Mouse (Mus musculus) kidney, postnatal 4 days (tissue): ENCODE data around the gene Dnajc15.
A peak's percentile ranks its signal among the peaks of the same experiment; 100 is the strongest.
"Not testable (repeated sequence)": the region's sequence is repeated elsewhere in the genome, so short reads cannot be mapped to it uniquely, and the experiment has no call there.

Experiments
- DNase-seq, 2 experiments: peaks; one replicate each; pipeline ENCODE4 v3.0.0; 2021; ENCODE audit warnings: mixed read lengths in 2 of 2

The Dnajc15 gene

DNA sequence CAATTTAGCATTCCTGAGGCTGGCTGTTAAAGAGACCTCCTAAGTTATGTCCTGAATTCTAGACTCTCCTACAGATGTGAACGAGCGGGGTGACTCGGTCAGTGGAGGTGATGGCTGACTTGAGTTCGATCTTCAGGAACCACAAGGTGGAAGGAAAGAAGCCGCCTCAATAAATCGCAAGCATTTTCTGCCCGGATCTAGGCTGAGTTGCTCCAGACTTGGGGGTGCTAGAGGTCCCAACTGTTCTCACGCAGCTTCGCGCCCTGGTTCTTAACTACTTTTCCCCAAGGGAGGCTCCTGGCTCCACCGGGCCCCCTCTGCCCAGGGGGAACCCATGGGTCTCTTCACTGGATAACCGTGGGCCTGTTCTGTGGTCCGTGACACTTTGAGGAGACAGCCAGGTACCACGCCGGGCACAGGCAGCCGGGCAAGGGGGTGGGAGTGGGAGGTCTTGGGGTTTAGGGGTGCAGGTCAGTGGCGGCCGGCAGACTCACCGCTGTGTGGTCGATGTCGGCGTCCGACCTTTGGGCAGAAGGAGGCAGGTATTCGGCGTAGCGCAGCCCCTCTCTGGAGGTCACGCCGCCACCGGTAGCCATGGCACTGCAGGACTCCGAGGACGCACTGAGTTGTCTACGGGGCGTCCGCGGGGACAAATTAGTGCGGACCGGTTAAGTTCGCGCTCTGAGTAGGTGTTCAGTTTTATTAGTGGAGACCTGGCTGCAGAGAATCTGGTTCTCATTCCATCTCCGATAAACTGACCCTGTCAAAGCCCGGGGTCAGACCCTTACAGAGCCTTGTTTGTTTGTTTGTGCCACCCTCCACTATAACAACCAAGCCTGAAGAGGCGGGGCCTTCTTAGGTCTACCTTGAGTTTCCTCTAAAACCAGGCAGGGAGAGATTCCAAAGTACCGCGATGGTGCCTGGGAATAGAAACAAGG is at the start of gene Dnajc15:
TSS of gene Dnajc15 (minus strand) at position 822 of the 938 bp plus-strand sequence.
- peak; percentile 94 to 95 for DNase-seq

DNA sequence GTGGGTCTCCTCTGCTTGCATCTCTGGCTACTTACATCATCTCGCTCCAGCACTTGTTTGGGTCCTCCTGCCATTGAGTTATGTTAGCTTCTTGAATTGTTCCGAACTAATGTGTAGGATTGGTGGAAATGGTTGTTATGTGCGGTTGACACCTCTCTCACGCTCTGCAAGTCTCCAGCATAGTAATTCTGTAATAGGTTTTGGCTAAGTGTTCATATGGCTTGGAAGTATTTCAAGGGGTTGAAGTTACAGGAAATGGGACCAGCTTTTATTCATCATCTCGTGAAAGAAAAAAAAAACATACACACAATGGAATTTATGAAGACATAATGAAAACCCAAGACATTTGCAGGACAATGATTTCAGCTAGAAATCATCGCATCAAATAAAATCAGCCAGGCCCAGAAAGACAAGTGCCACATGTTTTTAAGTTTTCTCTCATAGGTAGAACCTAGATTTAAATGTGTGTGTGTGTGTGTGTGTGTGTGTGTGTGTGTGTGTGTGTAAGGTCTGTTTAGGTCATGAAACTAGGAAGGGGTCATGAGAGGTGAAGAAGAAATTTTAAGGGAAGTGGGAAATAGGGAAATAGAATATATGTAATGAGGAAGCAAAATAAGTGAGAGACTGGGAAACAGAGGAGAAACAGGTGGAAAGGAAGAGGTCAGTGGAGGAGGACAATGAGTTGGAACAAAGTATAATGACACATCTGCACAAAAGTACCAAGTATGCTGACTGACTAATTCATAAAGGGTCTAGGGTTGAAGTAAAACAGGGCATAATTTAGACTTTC is 48.3 kb upstream of the Dnajc15 start:
- peak in 1 of 2 experiments; percentile 15 for DNase-seq

DNA sequence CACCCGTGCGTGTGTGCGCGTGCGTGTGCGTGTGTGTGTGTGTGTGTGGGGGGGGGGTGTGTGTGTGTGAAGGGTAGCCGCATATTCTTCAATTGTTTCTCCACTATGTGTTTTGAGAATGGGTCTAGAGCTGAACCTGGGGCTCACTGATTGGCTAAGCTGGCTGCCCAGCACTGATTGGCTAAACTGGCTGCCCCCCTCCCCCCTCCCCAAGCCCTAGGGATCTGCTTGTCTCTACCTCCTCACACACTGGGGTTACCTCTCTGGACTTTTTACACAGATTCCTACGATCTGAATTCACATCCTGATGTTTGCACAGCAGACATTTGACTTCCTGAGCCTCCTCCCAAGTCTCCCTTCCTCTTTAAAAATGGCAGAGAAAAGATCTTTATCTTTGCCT is 46.7 kb upstream of the Dnajc15 start:
- no peak for DNase-seq

DNA sequence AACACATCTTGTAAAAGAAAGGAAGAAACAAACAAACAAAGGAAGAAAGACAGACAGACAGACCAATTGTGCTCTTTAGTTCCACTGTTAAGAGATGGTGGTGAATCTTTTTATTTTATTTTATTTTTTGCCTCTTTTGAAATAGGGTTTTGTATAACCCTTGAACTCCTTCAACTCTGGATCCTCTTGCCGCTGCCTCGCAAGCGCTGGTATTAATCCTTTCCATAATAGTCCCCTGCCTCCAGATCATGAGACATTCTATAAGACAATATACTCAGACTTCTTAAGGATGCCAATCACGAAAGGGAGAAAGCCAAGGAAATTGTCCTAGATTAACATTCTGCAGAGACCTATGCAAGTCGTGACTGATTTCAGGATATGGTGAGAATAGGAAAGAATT is 40.9 kb upstream of the Dnajc15 start:
- DNase-seq, result no peak

DNA sequence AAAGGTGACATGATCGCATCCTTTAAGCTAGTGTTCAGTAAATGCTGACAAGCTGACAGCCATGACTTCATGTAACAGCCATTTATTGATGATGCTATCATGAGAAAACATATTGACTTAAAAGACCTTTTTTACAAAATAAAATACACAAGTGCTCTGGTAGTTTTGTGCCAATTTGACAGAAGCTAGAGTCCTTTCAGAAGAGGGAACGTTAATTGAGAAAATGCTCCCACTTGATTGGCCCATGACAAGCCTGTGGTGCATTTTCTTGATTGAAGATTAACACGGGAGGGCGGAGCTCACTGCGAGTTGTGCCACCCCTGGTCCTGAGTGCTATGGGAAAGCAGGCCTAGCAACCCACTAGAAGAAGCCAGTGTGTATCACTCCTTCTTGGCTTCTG is 31.7 kb upstream of the Dnajc15 start:
- no peak for DNase-seq

DNA sequence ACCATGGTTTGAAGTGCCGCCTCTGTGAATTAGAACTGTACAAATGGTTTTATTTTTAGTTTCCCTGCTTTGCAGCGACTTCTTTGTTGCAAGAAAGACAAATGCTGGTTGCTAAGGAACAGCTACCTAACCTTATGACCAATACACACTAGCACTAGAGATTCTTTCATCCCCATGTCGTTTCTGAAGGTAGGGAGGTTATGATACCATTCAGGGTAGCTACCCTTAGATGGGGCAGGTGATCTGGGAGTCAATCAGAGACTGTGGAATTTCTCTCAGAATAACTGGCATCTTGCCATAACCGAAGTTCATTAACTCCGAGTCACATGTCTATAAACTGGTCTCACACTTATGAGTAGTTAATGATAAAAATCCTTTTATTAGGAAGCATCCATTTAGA is 30.5 kb upstream of the Dnajc15 start:
- no peak for DNase-seq

DNA sequence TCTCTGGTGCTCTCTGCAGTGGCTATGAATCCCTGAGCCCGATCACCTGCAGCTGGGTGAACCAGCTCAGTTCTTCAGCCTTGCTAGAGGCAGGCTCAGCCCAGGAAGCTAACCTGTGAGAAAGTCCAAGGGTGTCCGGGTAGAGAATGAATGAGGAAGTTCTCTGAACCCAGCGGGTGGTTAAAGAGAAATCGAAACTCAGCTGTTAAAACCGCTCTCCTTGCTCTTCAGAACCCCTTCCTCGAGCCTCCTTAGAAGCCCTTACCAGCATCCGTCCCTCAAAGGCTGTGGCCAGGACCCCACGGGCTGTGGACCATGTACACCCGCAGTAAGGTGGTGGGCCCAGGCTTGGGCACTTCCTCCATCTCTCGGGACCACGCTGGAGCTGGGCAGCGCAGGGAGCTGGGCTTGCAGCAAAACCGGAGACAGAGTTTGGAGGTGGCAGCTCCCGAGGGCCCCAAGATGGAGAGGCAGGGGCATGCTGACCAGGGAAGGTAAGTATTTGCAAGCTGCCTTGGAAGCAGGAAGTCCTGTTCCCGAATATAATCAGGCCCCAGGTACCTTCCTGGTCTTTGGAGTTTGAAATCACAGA is 29.3 kb upstream of the Dnajc15 start, which contains the start of gene Epsti1:
TSS of gene Epsti1 (plus strand) at position 69 of the 592 bp plus-strand sequence.
- peak in 1 of 2 experiments; percentile 23 for DNase-seq

DNA sequence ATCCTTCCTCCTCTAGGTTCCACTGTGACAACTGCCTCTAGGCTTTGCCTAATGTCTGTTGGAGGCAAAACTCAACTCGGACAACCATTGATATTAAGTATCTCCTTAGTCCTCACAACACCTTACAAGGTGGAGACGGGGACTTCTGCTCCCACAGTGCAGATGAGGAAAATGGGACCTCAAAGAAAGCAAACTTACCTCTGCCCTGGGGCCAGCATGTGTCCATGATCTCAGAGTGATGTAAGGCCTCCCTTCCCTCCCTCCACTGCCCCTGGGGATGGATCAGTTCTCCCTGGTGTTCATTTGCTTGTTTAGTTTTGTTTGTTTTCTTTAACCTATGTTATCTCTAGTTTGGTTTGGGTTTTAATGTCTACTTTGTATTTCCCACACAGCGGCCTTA is 27.6 kb upstream of the Dnajc15 start:
- DNase-seq, result no peak

DNA sequence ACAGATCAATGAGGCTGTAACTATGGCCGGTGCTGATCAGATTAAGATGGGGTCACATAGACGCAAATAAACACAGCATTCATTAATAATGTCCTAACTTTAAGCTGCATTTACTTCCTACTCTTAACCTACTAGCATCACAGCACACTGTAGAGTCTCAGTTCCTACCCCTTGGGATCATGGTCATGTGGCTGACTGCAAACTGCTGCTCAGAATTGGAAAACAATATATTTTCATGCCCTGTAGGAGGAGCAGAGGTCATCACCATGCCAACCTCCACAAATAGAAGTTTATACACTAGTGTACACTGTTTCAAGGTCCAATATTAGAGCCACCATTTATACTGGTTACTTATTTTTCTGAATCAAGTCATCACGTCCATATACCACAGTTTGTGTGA is 21.0 kb upstream of the Dnajc15 start:
- DNase-seq, result peak in 1 of 2 experiments; percentile 9

DNA sequence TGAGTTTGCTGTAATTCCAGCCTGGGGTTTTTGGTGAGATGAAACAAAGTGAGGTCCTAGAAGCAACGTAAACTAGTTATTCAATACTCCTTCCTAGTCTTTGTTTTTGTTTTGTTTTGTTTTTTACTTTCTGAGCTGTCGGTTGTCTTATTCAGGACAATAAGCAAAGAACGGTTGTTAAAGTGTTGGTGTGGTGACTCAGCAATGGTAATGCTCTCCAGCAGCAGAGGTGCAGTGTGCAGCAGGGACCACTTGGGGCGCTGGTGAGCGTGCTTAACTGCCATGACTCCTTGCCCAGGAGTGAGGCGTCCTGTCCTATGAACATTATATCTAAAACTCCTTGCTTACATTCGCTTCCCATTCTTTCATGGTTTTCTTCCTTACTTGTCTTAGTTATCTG is 15.0 kb upstream of the Dnajc15 start:
- DNase-seq, result no peak

DNA sequence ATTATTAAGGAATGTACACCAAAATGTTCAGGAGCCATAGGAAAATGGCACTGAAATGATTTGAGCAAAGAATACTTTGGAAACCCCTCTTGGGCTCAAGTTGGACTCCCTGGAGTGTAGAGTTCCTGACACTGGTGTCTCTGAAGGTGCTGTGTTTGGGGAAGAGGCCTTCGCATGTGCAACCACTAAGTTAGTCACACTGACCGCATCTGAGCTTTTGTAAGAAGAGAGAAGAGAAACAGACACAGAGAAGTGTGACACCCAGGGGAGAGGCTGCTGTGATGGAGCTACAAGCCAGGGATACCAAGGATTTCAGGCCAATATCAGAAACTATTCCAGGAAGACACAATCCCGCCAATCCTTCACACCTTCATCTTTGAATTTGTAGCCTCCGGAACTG is 12.0 kb upstream of the Dnajc15 start:
- no peak for DNase-seq

DNA sequence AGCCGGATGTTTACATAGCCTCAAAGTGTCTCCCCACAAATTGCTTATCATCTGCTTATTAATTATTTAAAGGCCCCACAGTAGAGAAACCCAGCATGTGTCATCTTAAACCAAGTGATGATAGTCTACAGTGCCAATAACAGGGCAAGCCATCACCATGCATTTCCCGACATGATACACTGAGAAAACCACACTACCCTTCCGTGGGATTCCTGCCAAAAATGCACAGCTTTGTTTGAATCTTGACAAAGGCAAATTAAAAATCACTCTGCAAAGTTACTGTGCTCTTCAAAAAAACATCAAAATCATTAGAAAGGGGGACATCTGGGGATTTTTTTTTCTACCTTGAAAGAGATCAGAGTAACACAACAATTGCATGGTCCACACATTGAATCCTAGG is 11.5 kb upstream of the Dnajc15 start:
- no peak for DNase-seq

DNA sequence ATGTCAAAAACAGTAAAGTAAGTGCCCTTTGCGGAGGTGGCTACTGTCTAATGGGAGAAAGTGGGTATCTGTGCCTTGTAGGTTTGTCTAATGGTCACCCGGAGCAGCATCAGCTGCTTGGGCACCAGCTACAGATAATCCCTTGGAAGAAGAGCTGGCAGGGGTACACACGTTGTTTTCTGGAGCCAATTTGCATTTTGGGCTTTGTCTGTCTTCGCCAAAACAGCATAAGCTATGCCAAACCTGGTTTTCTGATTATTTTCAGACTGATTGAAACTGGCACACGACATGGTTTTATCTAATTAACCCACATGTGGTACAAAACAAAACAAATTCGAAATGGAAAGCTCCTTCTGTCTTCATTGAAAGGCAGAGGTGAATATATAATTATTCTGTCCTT is 7.7 kb upstream of the Dnajc15 start:
- DNase-seq, result no peak

DNA sequence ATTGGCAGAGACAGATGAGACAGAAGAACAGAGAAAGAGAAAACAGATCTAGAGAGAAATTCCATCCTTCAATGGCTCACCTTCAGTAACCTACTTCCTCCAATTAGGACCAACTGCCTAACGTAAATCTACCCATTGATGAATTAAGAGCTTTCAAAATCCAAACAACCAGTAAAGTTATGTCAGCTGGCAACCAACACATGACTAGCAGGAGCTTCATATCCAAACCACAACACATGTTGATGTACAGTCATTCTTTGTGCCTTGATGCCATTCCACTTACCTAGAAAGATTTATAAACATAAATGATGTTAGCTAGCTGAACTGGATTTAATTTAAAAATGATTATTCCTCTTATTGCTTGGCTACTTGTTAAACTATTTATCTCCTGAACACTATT is 7.1 kb upstream of the Dnajc15 start:
- DNase-seq, result no peak

DNA sequence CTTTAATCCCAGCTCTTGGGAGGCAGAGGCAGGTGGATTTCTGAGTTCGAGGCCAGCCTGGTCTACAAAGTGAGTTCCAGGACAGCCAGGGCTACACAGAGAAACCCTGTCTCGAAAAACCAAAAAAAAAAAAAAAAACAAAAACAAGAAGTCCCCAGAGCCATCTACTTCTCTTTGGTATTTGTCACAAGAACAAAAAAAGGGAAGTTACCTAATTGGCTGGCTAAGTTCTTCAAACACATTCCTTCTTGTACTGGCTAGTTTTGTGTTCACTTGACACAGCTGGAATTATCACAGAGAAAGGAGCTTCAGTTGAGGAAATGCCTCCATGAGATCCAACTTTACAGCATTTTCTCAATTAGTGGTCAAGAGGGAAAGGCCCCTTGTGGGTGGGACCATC is 3.0 kb upstream of the Dnajc15 start:
- DNase-seq, result not testable (repeated sequence)

DNA sequence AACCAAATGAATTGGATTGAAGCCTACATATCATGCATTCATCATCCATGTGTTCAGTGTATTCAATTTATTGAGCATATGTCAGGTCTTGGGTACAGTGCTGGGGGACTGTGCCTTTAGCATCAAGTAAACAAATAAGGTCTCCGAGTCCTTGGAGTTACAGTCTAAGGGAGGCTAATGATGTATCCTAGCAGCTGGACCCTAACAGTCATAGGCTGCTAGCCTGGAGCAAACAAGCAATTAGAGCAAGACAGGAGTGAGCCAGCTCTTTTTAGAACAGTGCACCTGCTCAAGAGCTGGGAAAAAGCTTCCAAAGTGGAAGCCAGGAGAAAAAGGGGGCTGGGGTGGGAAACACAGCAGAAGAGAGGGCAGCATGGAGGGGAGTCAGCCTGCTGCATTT is 1.3 kb upstream of the Dnajc15 start:
- DNase-seq, result no peak

DNA sequence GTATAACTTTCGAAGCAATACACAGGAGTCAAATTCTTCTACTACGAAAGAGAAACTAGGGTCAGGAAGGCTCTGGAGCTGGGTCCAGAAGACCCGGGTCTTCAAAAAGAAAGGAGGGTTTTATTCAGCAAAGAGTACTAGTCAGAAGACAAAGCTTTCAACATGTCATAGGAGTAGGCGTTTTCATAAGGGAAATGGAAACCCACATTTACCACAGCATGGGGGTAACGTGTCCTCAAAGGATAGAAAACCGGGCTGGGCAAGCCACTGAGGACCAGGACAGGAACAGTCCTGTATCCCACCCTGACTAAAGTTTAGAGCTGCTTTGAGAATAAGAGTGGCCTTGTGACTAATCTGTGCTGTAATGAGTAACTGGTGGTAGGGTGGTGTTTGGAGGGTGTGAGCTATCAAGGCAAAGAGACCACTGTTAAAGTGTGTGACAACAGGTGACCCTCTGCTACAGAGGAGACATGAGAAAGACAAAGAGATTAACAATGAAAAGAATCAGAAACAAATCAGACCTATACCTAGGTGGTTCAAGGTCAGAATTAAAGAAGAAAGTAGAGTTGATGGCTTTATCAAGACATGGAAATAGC is 3.4 kb downstream of the Dnajc15 start:
- DNase-seq, result no peak

DNA sequence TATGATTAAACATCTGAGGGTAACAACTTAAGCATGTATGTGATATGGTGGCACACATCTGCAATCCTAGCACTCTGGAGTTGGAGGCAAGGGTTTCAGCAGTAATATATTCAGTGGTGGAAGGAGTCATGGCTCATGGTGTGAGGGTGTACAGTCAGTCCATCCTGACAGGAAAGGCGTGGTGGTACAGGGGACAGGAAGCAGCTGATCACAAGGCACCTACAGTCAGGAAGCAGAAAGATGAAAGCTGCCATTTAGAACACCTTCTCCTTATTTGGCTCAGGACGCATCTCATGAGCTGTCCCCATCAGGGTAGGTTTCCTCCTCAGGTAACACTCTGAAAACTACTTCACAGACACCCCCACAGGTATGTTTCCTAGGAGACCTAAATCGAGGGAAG is 4.0 kb downstream of the Dnajc15 start:
- DNase-seq, result no peak

DNA sequence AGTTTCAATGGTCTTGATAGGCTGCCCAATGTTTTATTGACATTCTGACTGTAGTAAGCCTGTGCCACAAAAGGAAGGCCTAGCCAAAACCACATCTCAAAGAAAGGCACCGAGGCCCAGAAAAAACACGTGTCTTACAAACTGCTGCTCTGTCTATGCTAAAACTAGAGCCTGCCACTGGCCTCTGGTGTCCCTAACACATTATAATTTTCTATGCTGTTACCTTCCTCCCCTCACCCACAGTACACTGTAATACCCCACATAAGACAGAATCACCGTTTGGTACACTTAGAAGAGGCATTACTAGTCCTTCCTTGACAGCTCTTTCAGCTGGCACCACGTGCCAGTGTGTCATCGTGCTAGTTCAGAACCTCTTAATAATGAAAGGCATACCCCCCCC is 7.3 kb downstream of the Dnajc15 start:
- DNase-seq, result no peak

DNA sequence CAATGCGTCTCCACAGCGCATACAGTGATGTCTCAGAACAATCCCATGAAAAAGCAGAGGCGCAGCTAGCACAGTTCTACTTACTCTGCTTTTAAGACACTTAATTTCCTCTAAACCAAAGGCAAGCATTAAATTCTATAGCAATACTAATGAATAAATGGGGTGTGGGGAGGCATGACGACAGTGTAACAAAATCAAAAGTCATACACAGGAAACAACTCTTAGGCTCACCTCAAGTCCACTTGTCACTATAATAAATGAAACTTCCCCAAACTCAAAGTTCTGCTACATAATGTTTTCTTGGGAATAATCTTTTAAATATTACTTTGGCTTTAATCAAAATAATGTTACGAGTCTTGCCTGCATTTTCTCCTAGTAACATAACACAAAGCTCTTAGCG is 10.4 kb downstream of the Dnajc15 start:
- no peak for DNase-seq

DNA sequence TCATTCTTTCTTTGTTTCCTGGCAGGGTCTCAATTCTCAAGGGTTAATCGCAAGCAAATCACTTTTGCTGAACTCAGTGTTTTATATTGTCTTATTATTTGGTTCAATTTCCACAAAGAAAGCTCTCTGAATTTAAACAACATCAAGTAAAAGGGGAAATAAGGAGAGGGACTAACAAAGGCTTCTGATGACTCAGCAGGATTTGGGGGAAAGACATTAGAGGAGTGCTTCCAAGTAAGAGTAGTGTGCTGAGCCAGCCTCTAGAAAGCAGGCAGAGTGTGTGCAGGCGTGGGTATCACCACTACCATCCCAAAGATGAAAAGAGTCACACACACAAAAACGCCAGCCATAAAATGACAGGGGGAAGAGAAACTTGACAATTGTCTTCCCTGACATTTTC is 10.9 kb downstream of the Dnajc15 start:
- no peak for DNase-seq

DNA sequence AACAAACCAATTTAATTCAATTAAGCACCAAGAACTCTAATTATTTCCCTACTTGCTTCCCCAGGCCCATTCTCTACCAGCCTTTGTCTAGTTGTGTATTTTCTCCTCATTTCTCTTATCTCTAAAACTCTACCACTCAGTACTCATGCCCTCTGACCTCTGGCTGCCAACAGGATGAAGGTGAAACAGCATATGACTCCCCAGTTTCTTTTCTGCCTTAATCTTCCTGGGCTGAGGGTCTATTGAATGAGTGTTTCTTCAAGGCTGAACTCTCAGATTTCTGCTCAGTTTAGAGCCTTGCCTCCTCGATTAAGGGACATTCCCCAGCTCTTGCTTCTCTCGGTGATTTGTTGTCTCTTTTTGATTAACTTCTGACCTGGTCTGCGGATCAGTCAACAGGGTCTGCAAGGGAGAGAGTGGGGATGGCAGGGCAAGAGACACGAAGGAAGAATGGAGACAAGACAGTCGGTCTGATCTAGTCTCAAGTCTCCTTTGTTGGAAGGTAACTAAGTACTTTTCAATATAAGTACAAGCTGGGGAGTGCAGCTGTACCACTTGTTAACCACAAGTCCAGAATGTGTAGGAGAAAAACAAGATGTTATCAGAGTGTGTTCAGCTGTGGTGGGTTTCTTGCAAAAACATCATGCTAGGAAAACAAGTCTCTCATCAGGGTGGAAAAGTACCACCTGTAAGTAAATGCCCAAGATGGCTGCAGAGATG is 13.9 kb downstream of the Dnajc15 start:
- DNase-seq, result no peak
